Mouse (Mus musculus) liver, embryonic 12.5 days (tissue): Measurements from ENCODE around the gene Gse1. TPM values are rescaled to one million over a fixed set of nuclear protein-coding genes. Genes with fewer than 3 reads are reported as not detected.

ENCODE experiments used
- ATAC-seq: fragments of 200-750 bp; cut with Nextera tagmentation; 2 replicates; pipeline ENCODE4 v1.8.0; 2017; ENCODE audit warnings: moderate number of reproducible peaks, mild to moderate bottlenecking, moderate library complexity
- H3K27ac ChIP-seq: fragments of 300-500 bp; sonication (generic); 2 replicates; pipeline ENCODE4 v1.5.1; 2016; ENCODE audit warnings: mild to moderate bottlenecking
- H3K27me3 ChIP-seq: fragments of 300-500 bp; sonication (generic); replicated peaks from 2 replicates; pipeline ENCODE4 v1.6.1; 2016; ENCODE audit warnings: mild to moderate bottlenecking, moderate library complexity
- H3K36me3 ChIP-seq: fragments of 300-500 bp; sonication (generic); 2 replicates; pipeline ENCODE4 v1.6.1; 2016; ENCODE audit warnings: mild to moderate bottlenecking, moderate library complexity
- H3K4me1 ChIP-seq: fragments of 300-500 bp; sonication (generic); 2 replicates; pipeline ENCODE4 v1.6.1; 2016
- H3K4me2 ChIP-seq: fragments of 300-500 bp; sonication (generic); 2 replicates; pipeline ENCODE4 v1.6.1; 2016; ENCODE audit warnings: mild to moderate bottlenecking, moderate library complexity
- H3K4me3 ChIP-seq: fragments of 300-500 bp; sonication (generic); 2 replicates; pipeline ENCODE4 v1.5.1; 2016; ENCODE audit warnings: mild to moderate bottlenecking, moderate library complexity
- H3K9ac ChIP-seq: fragments of 300-500 bp; sonication (generic); 2 replicates; pipeline ENCODE4 v1.6.1; 2016; ENCODE audit warnings: mild to moderate bottlenecking, moderate library complexity
- H3K9me3 ChIP-seq: fragments of 300-500 bp; sonication (generic); replicated peaks from 2 replicates; pipeline ENCODE4 v1.6.1; 2016; ENCODE audit warnings: mild to moderate bottlenecking, moderate library complexity
- WGBS: fragments of 180-500 bp; shearing (Covaris S2); methylation state at CpG from one replicate; pipeline ENCODE4 v1.1.7; 2016; ENCODE audit not compliant: insufficient replicate concordance; 5-methylcytosine and 5-hydroxymethylcytosine counted together
- polyA plus RNA-seq: library from polyadenylated mRNA; unstranded; fragments of >200 nt; fragmentation: Nextera tagmentation; extraction: Ambion mirVana; gene quantifications from 2 replicates; pipeline ENCODE4 v1.2.1, GENCODE M21; 2016

Gse1 gene
- polyA plus RNA-seq, 1 experiment from 2014 or later = 15.9 TPM

GRCm38 (mm10) chr8:120440739-120441138 is 212.5 kb downstream of the Gse1 start:
- H3K36me3 ChIP-seq = no peaks in the 10 kb centered on the region
- no peak overlapping the region for H3K9ac ChIP-seq
- ATAC-seq = no peak
- H3K9me3 ChIP-seq = no peaks in the 10 kb centered on the region
- H3K27me3 ChIP-seq = peaks cover 65% of the 10 kb centered on the region
- H3K4me3 ChIP-seq = no peak overlapping the region
- H3K27ac ChIP-seq = no peak overlapping the region
- H3K4me1 ChIP-seq = peaks cover 62% of the 10 kb centered on the region
- 83% methylated on average over 12 of the region's 12 CpGs for WGBS
- H3K4me2 ChIP-seq = no peak overlapping the region

- H3K27ac ChIP-seq = no peak overlapping the region; the same call in 1 of the 2 replicates
- H3K4me1 ChIP-seq = peaks cover 56% of the 10 kb centered on the region
- H3K27me3 ChIP-seq = peaks cover 56% of the 10 kb centered on the region
- no peaks in the 10 kb centered on the region for H3K36me3 ChIP-seq
- 47% methylated on average over 6 of the region's 6 CpGs for whole genome bisulfite sequencing
- ATAC-seq = 0 out of 2 replicates have a peak, but pooled peaks have one; percentile 10
- H3K9ac ChIP-seq = no peak overlapping the region
- H3K4me3 ChIP-seq = no peak overlapping the region
- no peak overlapping the region for H3K4me2 ChIP-seq
- no peaks in the 10 kb centered on the region for H3K9me3 ChIP-seq
Measured at GRCm38 (mm10) chr8:120441637-120442036, 213.4 kb downstream of the Gse1 start.

- no peak overlapping the region for H3K9ac ChIP-seq
- no peak overlapping the region for H3K4me3 ChIP-seq
- H3K4me1 ChIP-seq = peaks cover 49% of the 10 kb centered on the region
- WGBS = 61% methylated on average over 4 of the region's 4 CpGs
- no peak overlapping the region for H3K4me2 ChIP-seq
- H3K9me3 ChIP-seq = no peaks in the 10 kb centered on the region
- H3K36me3 ChIP-seq = no peaks in the 10 kb centered on the region
- H3K27ac ChIP-seq = no peak overlapping the region
- no peak for ATAC-seq
- peaks cover 48% of the 10 kb centered on the region for H3K27me3 ChIP-seq
Measured at GRCm38 (mm10) chr8:120442306-120443003, 214.2 kb downstream of the Gse1 start.

GRCm38 (mm10) chr8:120445249-120445648 is 217.0 kb downstream of the Gse1 start:
- Histone ChIP-seq H3K4me3 (no peak overlapping the region), H3K4me2 (no peak overlapping the region), H3K9me3 (no peaks in the 10 kb centered on the region), H3K36me3 (no peaks in the 10 kb centered on the region), H3K9ac (no peak overlapping the region), H3K27ac (no peak overlapping the region), H3K27me3 (peaks cover 41% of the 10 kb centered on the region), H3K4me1 (peaks cover 54% of the 10 kb centered on the region)
- peak; percentile 25; the same call in 1 of the 2 replicates for ATAC-seq
- 34% methylated on average over 10 of the region's 10 CpGs for WGBS

GRCm38 (mm10) chr8:120448131-120448530 is 219.9 kb downstream of the Gse1 start:
- H3K4me2 ChIP-seq = no peak overlapping the region
- H3K36me3 ChIP-seq = no peaks in the 10 kb centered on the region
- H3K9ac ChIP-seq = no peak overlapping the region
- H3K4me3 ChIP-seq = no peak overlapping the region
- 61% methylated on average over 6 of the region's 6 CpGs for WGBS
- no peaks in the 10 kb centered on the region for H3K9me3 ChIP-seq
- no peak for ATAC-seq
- H3K27me3 ChIP-seq = peaks cover 30% of the 10 kb centered on the region
- peaks cover 55% of the 10 kb centered on the region for H3K4me1 ChIP-seq
- no peak overlapping the region for H3K27ac ChIP-seq

- Histone ChIP-seq H3K9me3 (no peaks in the 10 kb centered on the region), H3K4me1 (peaks cover 64% of the 10 kb centered on the region), H3K4me2 (no peak overlapping the region), H3K36me3 (no peaks in the 10 kb centered on the region), H3K27me3 (peaks cover 34% of the 10 kb centered on the region), H3K27ac (no peak overlapping the region), H3K4me3 (no peak overlapping the region), H3K9ac (no peak overlapping the region)
- WGBS = 70% methylated on average over 4 of the region's 4 CpGs
- ATAC-seq = no peak
Measured at GRCm38 (mm10) chr8:120449139-120449538, 220.9 kb downstream of the Gse1 start.

GRCm38 (mm10) chr8:120449608-120450031 is 221.4 kb downstream of the Gse1 start:
- H3K27ac ChIP-seq = no peak overlapping the region
- 62% methylated on average over 17 of the region's 17 CpGs for WGBS
- no peak overlapping the region for H3K9ac ChIP-seq
- no peak overlapping the region for H3K4me3 ChIP-seq
- H3K9me3 ChIP-seq = no peaks in the 10 kb centered on the region
- H3K36me3 ChIP-seq = no peaks in the 10 kb centered on the region
- H3K27me3 ChIP-seq = peaks cover 34% of the 10 kb centered on the region
- no peak overlapping the region for H3K4me2 ChIP-seq
- peaks cover 64% of the 10 kb centered on the region for H3K4me1 ChIP-seq
- no peak for ATAC-seq

GRCm38 (mm10) chr8:120452111-120452510 is 223.9 kb downstream of the Gse1 start:
- no peak for ATAC-seq
- Histone ChIP-seq H3K9ac (no peak overlapping the region), H3K27me3 (peaks cover 34% of the 10 kb centered on the region), H3K36me3 (no peaks in the 10 kb centered on the region), H3K4me3 (no peak overlapping the region), H3K4me2 (no peak overlapping the region), H3K9me3 (no peaks in the 10 kb centered on the region), H3K4me1 (peaks cover 74% of the 10 kb centered on the region), H3K27ac (no peak overlapping the region)
- WGBS = 66% methylated on average over 2 of the region's 2 CpGs

- peak; percentile 48; the same call in 1 of the 2 replicates for ATAC-seq
- Histone ChIP-seq H3K4me1 (peaks cover 79% of the 10 kb centered on the region), H3K27me3 (peaks cover 38% of the 10 kb centered on the region), H3K36me3 (no peaks in the 10 kb centered on the region), H3K9me3 (no peaks in the 10 kb centered on the region), H3K9ac (peak overlapping the region; percentile 40), H3K27ac (peak overlapping the region; percentile 53), H3K4me3 (no peak overlapping the region), H3K4me2 (peak overlapping the region; percentile 31)
- 53% methylated on average over 6 of the region's 6 CpGs for WGBS
Measured at GRCm38 (mm10) chr8:120454404-120454803, 226.1 kb downstream of the Gse1 start.

GRCm38 (mm10) chr8:120460375-120460774 is 232.1 kb downstream of the Gse1 start:
- Histone ChIP-seq H3K4me1 (peaks cover 70% of the 10 kb centered on the region), H3K9me3 (no peaks in the 10 kb centered on the region), H3K36me3 (no peaks in the 10 kb centered on the region), H3K9ac (no peak overlapping the region; the same call in 1 of the 2 replicates), H3K27ac (no peak overlapping the region), H3K4me2 (no peak overlapping the region), H3K4me3 (no peak overlapping the region), H3K27me3 (peaks cover 70% of the 10 kb centered on the region)
- ATAC-seq = no peak
- WGBS = 74% methylated on average over 6 of the region's 6 CpGs

GRCm38 (mm10) chr8:120462119-120462551 is 233.9 kb downstream of the Gse1 start:
- ATAC-seq = peak; percentile 60
- Histone ChIP-seq H3K4me1 (peaks cover 68% of the 10 kb centered on the region), H3K36me3 (no peaks in the 10 kb centered on the region), H3K27me3 (peaks cover 87% of the 10 kb centered on the region), H3K9me3 (no peaks in the 10 kb centered on the region), H3K4me2 (peak overlapping the region; percentile 50), H3K9ac (no peak overlapping the region), H3K4me3 (no peak overlapping the region), H3K27ac (no peak overlapping the region)
- WGBS = 9% methylated on average over 15 of the region's 15 CpGs

- H3K9ac ChIP-seq = no peak overlapping the region
- H3K4me1 ChIP-seq = peaks cover 64% of the 10 kb centered on the region
- H3K27ac ChIP-seq = no peak overlapping the region
- H3K4me2 ChIP-seq = peak overlapping the region; percentile 50
- H3K27me3 ChIP-seq = peaks cover 90% of the 10 kb centered on the region
- H3K36me3 ChIP-seq = no peaks in the 10 kb centered on the region
- WGBS = 64% methylated on average over 6 of the region's 6 CpGs
- no peak for ATAC-seq
- H3K4me3 ChIP-seq = no peak overlapping the region
- H3K9me3 ChIP-seq = no peaks in the 10 kb centered on the region
Measured at GRCm38 (mm10) chr8:120462611-120463010, 234.4 kb downstream of the Gse1 start.
